Mouse (Mus musculus) MEL (cell line): Measurements from ENCODE around the gene Atp1a2.

Experiments used
- CTCF ChIP-seq, 3 experiments: IDR thresholded peaks in 2 of 3; conservative IDR thresholded peaks in 1 of 3; 2 replicates each; pipeline ENCODE4 v1.5.1; 2011 to 2012; ENCODE audit warnings: low read length in 3 of 3, low read depth in 2 of 3, mild to moderate bottlenecking in 2 of 3, improper control_type of control experiment in 1 of 3, inconsistent platforms in 1 of 3, mixed read lengths in 1 of 3, moderate library complexity in 1 of 3; ENCODE audit not compliant: control insufficient read depth in 1 of 3, insufficient read depth in 1 of 3, poor library complexity in 1 of 3, severe bottlenecking in 1 of 3
- POLR2A ChIP-seq, 2 experiments: IDR thresholded peaks; 2 replicates each; pipeline ENCODE4 v1.6.1; 2011 to 2012; ENCODE audit warnings: low read length in 2 of 2, mild to moderate bottlenecking in 2 of 2, control low read depth in 1 of 2, improper control_type of control experiment in 1 of 2, low read depth in 1 of 2, moderate library complexity in 1 of 2; ENCODE audit not compliant: control insufficient read depth in 1 of 2, insufficient read depth in 1 of 2, poor library complexity in 1 of 2
- TBP ChIP-seq: IDR thresholded peaks from 2 replicates; pipeline ENCODE4 v1.8.0; 2011; ENCODE audit warnings: low read depth, low read length, improper control_type of control experiment
- USF1 ChIP-seq: IDR thresholded peaks from 2 replicates; pipeline ENCODE4 v1.6.1; 2014; ENCODE audit warnings: low read depth, mild to moderate bottlenecking, inconsistent platforms, low read length, improper control_type of control experiment, moderate library complexity

DNA sequence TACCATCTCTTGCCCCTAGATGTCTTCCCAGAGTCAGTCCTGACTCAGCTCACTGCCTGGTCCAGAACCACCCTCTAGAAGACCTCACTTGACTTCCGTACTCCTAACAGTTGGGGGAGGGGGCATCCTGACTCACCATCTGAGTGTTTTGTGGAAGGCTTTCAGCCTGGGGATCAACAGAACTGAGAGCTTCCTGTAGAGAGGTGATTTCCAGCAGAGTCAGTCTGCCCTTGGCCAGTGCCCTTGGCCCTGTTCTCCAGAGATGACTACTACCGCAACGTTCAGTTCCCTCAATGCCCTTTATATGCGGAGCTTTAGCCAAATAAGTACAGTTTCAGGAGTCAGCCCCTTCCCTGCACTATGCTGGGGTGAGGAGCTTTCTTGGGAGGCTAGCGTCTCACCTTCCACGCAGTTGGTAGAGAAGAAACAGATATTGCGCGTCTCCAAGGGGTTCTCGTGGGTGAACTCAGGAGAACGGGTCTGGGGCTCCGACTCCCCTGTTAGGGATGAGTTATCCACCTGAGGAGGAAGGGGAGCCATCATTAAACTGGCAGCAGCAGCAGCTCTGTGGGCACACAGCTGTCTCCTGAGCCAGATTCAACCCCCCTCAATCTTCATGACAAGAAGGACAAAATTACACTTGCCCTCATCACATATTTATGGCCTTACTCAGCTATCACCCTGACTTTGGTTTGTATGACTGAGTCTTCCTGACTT is 8.8 kb downstream of the Atp1a2 start:
- TF ChIP-seq CTCF (IDR thresholded peaks at IDR 0.05 in 2 of 3, conservative IDR thresholded peaks at IDR 0.05 in 1 of 3; ENCODE audit: control insufficient read depth in 1 of 3, insufficient read depth in 1 of 3, low read depth in 2 of 3, low read length in 3 of 3, poor library complexity in 1 of 3, severe bottlenecking in 1 of 3) = no peak
- no peak for TF ChIP-seq POLR2A (IDR thresholded peaks at IDR 0.05; ENCODE audit: control insufficient read depth in 1 of 2, insufficient read depth in 1 of 2, low read depth in 1 of 2, low read length in 2 of 2, poor library complexity in 1 of 2)
- TF ChIP-seq TBP = no peak
- no peak for TF ChIP-seq USF1
